Mouse (Mus musculus) layer of hippocampus, postnatal 36 days (tissue): ENCODE data around the gene F2rl3. TPM values are rescaled to one million over a fixed set of nuclear protein-coding genes. Genes with fewer than 3 reads are reported as not detected.

Experiments used
- DNase-seq, 2 experiments: peaks; one replicate each; pipeline ENCODE4 v3.0.0; 2022
- total RNA-seq, 2 experiments: library from RNA; stranded (reverse); gene quantifications; 2 replicates each; pipeline ENCODE4 v1.2.3; 2021

Gene F2rl3
- under 1 TPM; 0.23 to 0.40 TPM for total RNA-seq

GRCm38 (mm10) chr8:72761322-72762051, at the start of gene F2rl3:
Gene F2rl3 (plus strand): TSS chr8:72761880.
- no peak for DNase-seq

GRCm38 (mm10) chr8:72712569-72712968, 49.1 kb upstream of the F2rl3 start:
- DNase-seq: no peak

GRCm38 (mm10) chr8:72716594-72716993, 45.1 kb upstream of the F2rl3 start:
- DNase-seq: no peak

GRCm38 (mm10) chr8:72720541-72720940, 41.1 kb upstream of the F2rl3 start:
- no peak for DNase-seq

- DNase-seq: peak; percentile 93 to 94
Measured at GRCm38 (mm10) chr8:72722769-72723650, 38.7 kb upstream of the F2rl3 start, which contains the start of gene Sin3b. Gene Sin3b (plus strand): TSS chr8:72723285.

- DNase-seq: no peak
Measured at GRCm38 (mm10) chr8:72723651-72724001, 38.1 kb upstream of the F2rl3 start.

GRCm38 (mm10) chr8:72728636-72729035, 33.0 kb upstream of the F2rl3 start:
- DNase-seq: peak in 1 of 2 experiments; percentile 9

- DNase-seq: no peak
Measured at GRCm38 (mm10) chr8:72735001-72735400, 26.7 kb upstream of the F2rl3 start.

- no peak for DNase-seq
Measured at GRCm38 (mm10) chr8:72736868-72737267, 24.8 kb upstream of the F2rl3 start.

GRCm38 (mm10) chr8:72746061-72746460, 15.6 kb upstream of the F2rl3 start:
- DNase-seq: peak in 1 of 2 experiments; percentile 39

- DNase-seq: peak in 1 of 2 experiments; percentile 2
Measured at GRCm38 (mm10) chr8:72749846-72750245, 11.8 kb upstream of the F2rl3 start.

GRCm38 (mm10) chr8:72750266-72750665, 11.4 kb upstream of the F2rl3 start:
- DNase-seq: peak in 1 of 2 experiments; percentile 3

GRCm38 (mm10) chr8:72751126-72751525, 10.6 kb upstream of the F2rl3 start:
- peak in 1 of 2 experiments; percentile 1 for DNase-seq

- DNase-seq: no peak
Measured at GRCm38 (mm10) chr8:72752289-72752688, 9.4 kb upstream of the F2rl3 start.

- DNase-seq: peak in 1 of 2 experiments; percentile 0
Measured at GRCm38 (mm10) chr8:72753165-72753564, 8.5 kb upstream of the F2rl3 start.

GRCm38 (mm10) chr8:72753781-72754180, 7.9 kb upstream of the F2rl3 start:
- DNase-seq: peak in 1 of 2 experiments; percentile 0

- no peak for DNase-seq
Measured at GRCm38 (mm10) chr8:72756031-72756430, 5.6 kb upstream of the F2rl3 start.

- DNase-seq: no peak
Measured at GRCm38 (mm10) chr8:72756771-72757390, 4.8 kb upstream of the F2rl3 start.

GRCm38 (mm10) chr8:72757426-72758195, 4.1 kb upstream of the F2rl3 start:
- no peak for DNase-seq

GRCm38 (mm10) chr8:72758310-72758709, 3.4 kb upstream of the F2rl3 start:
- DNase-seq: no peak

- DNase-seq: no peak
Measured at GRCm38 (mm10) chr8:72760216-72760615, 1.5 kb upstream of the F2rl3 start.

GRCm38 (mm10) chr8:72762306-72762705, 626 bp downstream of the F2rl3 start:
- no peak for DNase-seq
